Mouse (Mus musculus): ENCODE results near the gene Rhou. TPM values are rescaled to one million over a fixed set of nuclear protein-coding genes. Genes with fewer than 3 reads are reported as not detected.
A peak's percentile ranks its signal among the peaks of the same experiment; 100 is the strongest.

The Rhou gene
- total and polyA plus RNA-seq, 3 experiments, result 0.08 to 0.16 TPM; not detected in 1

DNA sequence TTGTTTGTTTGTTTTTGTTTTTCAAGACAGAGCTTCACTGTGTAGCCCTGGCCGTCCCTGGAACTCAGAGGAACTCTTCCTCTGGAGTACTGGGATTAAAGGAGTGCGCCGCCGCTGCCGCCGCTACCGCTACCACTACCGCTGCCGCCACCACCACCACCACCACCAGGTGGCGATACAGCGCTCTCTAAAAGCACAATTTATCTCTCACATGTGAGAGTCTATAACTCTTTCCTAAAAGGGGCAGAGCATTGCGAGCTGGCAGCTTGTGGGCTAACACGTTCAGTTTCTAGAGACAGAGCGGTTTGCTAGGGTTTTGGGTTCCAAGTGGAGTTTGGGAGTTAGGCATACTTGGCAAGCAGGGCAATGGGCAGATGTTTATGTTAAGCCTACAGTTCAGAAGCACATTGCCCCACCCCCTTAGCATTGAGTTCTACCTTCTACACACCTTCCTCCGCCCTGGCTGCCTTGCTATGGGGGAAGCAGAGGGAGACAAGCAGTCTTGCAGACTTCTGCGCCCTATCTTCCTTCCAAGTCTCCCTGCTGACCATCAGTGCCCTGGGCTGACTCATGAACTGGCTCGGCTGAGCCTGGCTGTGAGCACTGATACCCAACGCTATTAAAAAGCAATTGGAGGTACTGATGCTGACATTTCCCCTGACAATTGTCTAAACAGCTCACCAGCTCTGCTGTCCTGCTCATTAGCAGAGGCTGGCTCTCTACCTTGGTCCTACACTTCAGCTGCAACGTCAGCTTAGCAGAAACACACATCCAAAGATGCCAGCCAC is 24.6 kb upstream of the Rhou start:
- DNase-seq (ENCODE audit: extremely low read depth), result peak; percentile 69
- TF ChIP-seq USF2 (conservative IDR thresholded peaks at IDR 0.05; ENCODE audit: low read depth, low read length), result no peak
- no peak for TF ChIP-seq KAT2A (IDR thresholded peaks at IDR 0.05; ENCODE audit: insufficient replicate concordance, low read length)
- TF ChIP-seq POLR2AphosphoS2 (IDR thresholded peaks at IDR 0.05; ENCODE audit: low read depth, low read length), result no peak
- no peak for TF ChIP-seq ZKSCAN1 (IDR thresholded peaks at IDR 0.05; ENCODE audit: borderline replicate concordance, low read depth, low read length)
- TF ChIP-seq SIN3A (IDR thresholded peaks at IDR 0.05; ENCODE audit: low read length), result peak; percentile 46; the same call in 1 of the 2 replicates
- TF ChIP-seq EP300 (IDR thresholded peaks at IDR 0.05; ENCODE audit: low read length), result no peak
- TF ChIP-seq PAX5 (IDR thresholded peaks at IDR 0.05; ENCODE audit: low read length), result no peak
- peak; percentile 49 for TF ChIP-seq RAD21 (IDR thresholded peaks at IDR 0.05; ENCODE audit: low read depth, low read length)
- TF ChIP-seq SMC3 (IDR thresholded peaks at IDR 0.05; ENCODE audit: low read depth, low read length), result peak; percentile 51
- no peak for TF ChIP-seq ELF1 (IDR thresholded peaks at IDR 0.05; ENCODE audit: low read depth, low read length)
- no peak for TF ChIP-seq JUND (conservative IDR thresholded peaks at IDR 0.05; ENCODE audit: low read depth, low read length)
- TF ChIP-seq NELFE (IDR thresholded peaks at IDR 0.05; ENCODE audit: low read depth, low read length), result no peak
- no peak for TF ChIP-seq GABPA (IDR thresholded peaks at IDR 0.05; ENCODE audit: insufficient replicate concordance, low read depth, low read length)
- no peak for TF ChIP-seq CHD2 (IDR thresholded peaks at IDR 0.05; ENCODE audit: low read length)
- no peak for TF ChIP-seq HCFC1 (IDR thresholded peaks at IDR 0.05; ENCODE audit: low read depth, low read length)
- no peak for TF ChIP-seq ETS1 (conservative IDR thresholded peaks at IDR 0.05; ENCODE audit: low read depth, low read length)
- no peak for TF ChIP-seq MAZ (IDR thresholded peaks at IDR 0.05; ENCODE audit: low read depth, low read length)
- no peak for TF ChIP-seq UBTF (IDR thresholded peaks at IDR 0.05; ENCODE audit: low read depth, low read length)
- no peak for TF ChIP-seq CHD1 (IDR thresholded peaks at IDR 0.05; ENCODE audit: low read depth, low read length)
- peak; percentile 28 to 92; a peak in 3 of 4 replicates for TF ChIP-seq CTCF (conservative IDR thresholded peaks at IDR 0.05 in 1 of 2, IDR thresholded peaks at IDR 0.05 in 1 of 2; ENCODE audit: low read depth in 2 of 2, low read length in 2 of 2)
- TF ChIP-seq TCF12 (IDR thresholded peaks at IDR 0.05; ENCODE audit: low read depth, low read length), result no peak
- no peak for TF ChIP-seq MYC (IDR thresholded peaks at IDR 0.05; ENCODE audit: low read depth, low read length)
- no peak for TF ChIP-seq RCOR1 (conservative IDR thresholded peaks at IDR 0.05; ENCODE audit: low read depth, low read length)
- peak; percentile 80 for TF ChIP-seq MXI1 (IDR thresholded peaks at IDR 0.05; ENCODE audit: low read depth, low read length)
- TF ChIP-seq POLR2A (IDR thresholded peaks at IDR 0.05; ENCODE audit: low read depth, low read length), result no peak
- TF ChIP-seq MAX (IDR thresholded peaks at IDR 0.05; ENCODE audit: low read length), result no peak
- no peak for TF ChIP-seq NRF1 (IDR thresholded peaks at IDR 0.05; ENCODE audit: low read depth, low read length)
- TF ChIP-seq BHLHE40 (IDR thresholded peaks at IDR 0.05; ENCODE audit: low read depth, low read length), result no peak
- peak; percentile 13; the same call in 1 of the 2 replicates for TF ChIP-seq IRF4 (IDR thresholded peaks at IDR 0.05; ENCODE audit: low read depth, low read length)
- no peak for TF ChIP-seq MAFK (IDR thresholded peaks at IDR 0.05; ENCODE audit: insufficient replicate concordance, low read length)
- no peak for TF ChIP-seq MEF2A (IDR thresholded peaks at IDR 0.05; ENCODE audit: borderline replicate concordance, low read depth, low read length)
- H3K36me3 ChIP-seq (replicated peaks in 1 of 2; ENCODE audit: control insufficient read depth in 1 of 2, insufficient read depth in 1 of 2, low read length in 1 of 2), result no peaks in the 10 kb centered on the region
- H3K4me1 ChIP-seq (ENCODE audit: control insufficient read depth in 1 of 2, insufficient read depth in 2 of 2), result peaks cover 12 to 36% of the 10 kb centered on the region in 2 experiments
- no peak overlapping the region for H3K9ac ChIP-seq (ENCODE audit: insufficient read depth, low read depth)
- H3K4me2 ChIP-seq (ENCODE audit: insufficient read depth, low read depth, poor library complexity, severe bottlenecking), result peak overlapping the region; percentile 99
- peaks cover 21% of the 10 kb centered on the region for H3K27me3 ChIP-seq (replicated peaks)
- peak overlapping the region; percentile 24 to 49 (median 40) for H3K4me3 ChIP-seq (replicated peaks in 1 of 3; ENCODE audit: low read depth in 2 of 3, low read length in 2 of 3, poor library complexity in 1 of 3)
- dilution Hi-C loops (cut with MboI; ENCODE audit: extremely low pct_ligation_motif_present, extremely low pct_unique_long_range_greater_than_20kb, low sequenced_read_pairs), result no loop called here
- H3K9me3 ChIP-seq (replicated peaks; ENCODE audit: low read length), result no peaks in the 10 kb centered on the region
- H3K79me2 ChIP-seq (replicated peaks; ENCODE audit: control insufficient read depth, extremely low read depth, insufficient read depth, poor library complexity, severe bottlenecking), result no peaks in the 10 kb centered on the region
- no peak overlapping the region for H3K27ac ChIP-seq (ENCODE audit: insufficient read depth, low read depth)
- in situ Hi-C loops (cut with MboI; ENCODE audit: low pct_ligation_motif_present, low pct_unique_long_range_greater_than_20kb, low sequenced_read_pairs), result no loop called here

All from CH12.LX (cell line).